Mouse (Mus musculus) forebrain, postnatal 0 days (tissue): ENCODE results near the gene Apod. TPM values are rescaled to one million over a fixed set of nuclear protein-coding genes. Genes with fewer than 3 reads are reported as not detected.

Experiments
- ATAC-seq: fragments of 200-750 bp; cut with Nextera tagmentation; 2 replicates; pipeline ENCODE4 v1.8.0; 2017; ENCODE audit warnings: mild to moderate bottlenecking, moderate library complexity
- DNase-seq: peaks from one replicate; pipeline ENCODE4 v3.0.0-alpha.2; 2015
- H3K27ac ChIP-seq: fragments of 300-500 bp; sonication (generic); 2 replicates; pipeline ENCODE4 v1.5.1; 2014; ENCODE audit warnings: low read depth, mild to moderate bottlenecking, antibody characterized with exemption, low read length, moderate library complexity, mixed read lengths
- H3K27me3 ChIP-seq: fragments of 300-500 bp; sonication (generic); 2 replicates; pipeline ENCODE4 v1.6.1; 2014; ENCODE audit warnings: mild to moderate bottlenecking, low read length, mixed read lengths; ENCODE audit not compliant: insufficient read depth
- H3K36me3 ChIP-seq: fragments of 300-500 bp; sonication (generic); 2 replicates; pipeline ENCODE4 v1.6.1; 2014; ENCODE audit warnings: mild to moderate bottlenecking, moderate library complexity; ENCODE audit not compliant: insufficient read depth
- H3K4me1 ChIP-seq: fragments of 300-500 bp; sonication (generic); 2 replicates; pipeline ENCODE4 v1.6.1; 2014; ENCODE audit warnings: antibody characterized with exemption; ENCODE audit not compliant: insufficient read depth
- H3K4me2 ChIP-seq: fragments of 300-500 bp; sonication (generic); 2 replicates; pipeline ENCODE4 v1.6.1; 2014; ENCODE audit warnings: low read depth, mild to moderate bottlenecking, moderate library complexity
- H3K4me3 ChIP-seq: fragments of 300-500 bp; sonication (generic); 2 replicates; pipeline ENCODE4 v1.5.1; 2014; ENCODE audit warnings: low read depth, low read length, mixed read lengths
- H3K9ac ChIP-seq: fragments of 300-500 bp; sonication (generic); 2 replicates; pipeline ENCODE4 v1.6.1; 2014; ENCODE audit warnings: mild to moderate bottlenecking
- H3K9me3 ChIP-seq: fragments of 300-500 bp; sonication (generic); 2 replicates; pipeline ENCODE4 v1.6.1; 2016; ENCODE audit warnings: low read length
- CTCF ChIP-seq: sonication (generic); IDR thresholded peaks from 2 replicates; pipeline ENCODE4 v1.5.1; 2016; ENCODE audit warnings: antibody characterized with exemption, control low read depth, low read depth
- WGBS: fragments of 180-500 bp; shearing (Covaris S2); extraction: QIAGEN DNeasy Blood & Tissue Kit; methylation state at CpG from one replicate; pipeline ENCODE4 v1.1.7; 2014; 5-methylcytosine and 5-hydroxymethylcytosine counted together
- microRNA-seq, 2 experiments: library from miRNA; unstranded; fragments of <30 nt; microRNA quantifications; one replicate each; pipeline ENCODE4; 2016
- polyA plus RNA-seq: library from polyadenylated mRNA; unstranded; fragments of >200 nt; fragmentation: Nextera tagmentation; extraction: Ambion mirVana; gene quantifications from 2 replicates; pipeline ENCODE4 v1.2.1, GENCODE M21; 2015
- total RNA-seq: library from RNA; depleted of rRNA; stranded (reverse); fragments of >200 nt; gene quantifications from 2 replicates; pipeline ENCODE4 v1.2.3, GENCODE M21; 2014; rRNA removed

Apod gene
- total and polyA plus RNA-seq, 2 experiments from 2014 or later: 81.9 to 179 TPM

DNA sequence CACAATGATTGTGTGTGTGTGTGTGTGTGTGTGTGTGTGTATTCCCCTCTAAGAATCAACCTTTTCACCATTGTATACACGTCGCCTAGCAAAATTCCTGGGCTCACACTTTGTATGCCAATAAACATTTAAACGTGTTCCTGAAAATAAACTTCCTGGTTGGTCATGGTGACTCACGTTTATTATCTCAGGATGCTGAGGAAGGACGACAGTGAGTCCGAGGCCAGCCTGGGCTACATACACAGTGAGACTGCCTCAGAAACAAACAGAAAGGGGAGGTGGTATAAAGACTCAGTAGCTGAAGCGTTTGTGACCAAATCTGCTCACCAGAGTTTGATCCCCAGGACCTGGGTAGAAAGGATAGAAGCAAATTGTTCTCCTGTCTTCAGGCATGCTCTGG is 67.2 kb downstream of the Apod start:
- Histone ChIP-seq H3K27ac (no peak overlapping the region), H3K4me1 (no peaks in the 10 kb centered on the region), H3K36me3 (no peaks in the 10 kb centered on the region), H3K27me3 (no peaks in the 10 kb centered on the region), H3K4me2 (no peak overlapping the region), H3K9me3 (no peaks in the 10 kb centered on the region), H3K4me3 (no peak overlapping the region), H3K9ac (no peak overlapping the region)
- no peak for DNase-seq
- no peak for TF ChIP-seq CTCF
- ATAC-seq: no peak
- WGBS: 78% methylated on average over 7 of the region's 7 CpGs

Small RNAs within 50 kb of the gene (microRNA-seq; reads per million reads assigned to microRNA genes)
- 0 reads per million in 2 experiments for gene Gm27415

Other genes starting within 250 kb of the Apod start
- gene Xxylt1, start 233.4 kb downstream of the Apod start, total RNA-seq: 17.4 and 24.3 TPM in 2 replicates
- 8.6 and 14.0 TPM in 2 replicates for gene Xxylt1, start 233.4 kb downstream of the Apod start, polyA plus RNA-seq
- gene Acap2, start 113.6 kb downstream of the Apod start, total RNA-seq: 24.5 and 33.6 TPM in 2 replicates
- 6.0 and 8.8 TPM in 2 replicates for gene Acap2, start 113.6 kb downstream of the Apod start, polyA plus RNA-seq
- 64.9 and 75.5 TPM in 2 replicates for gene Ppp1r2, start 39.5 kb downstream of the Apod start, total RNA-seq
- gene Ppp1r2, start 39.5 kb downstream of the Apod start, polyA plus RNA-seq: 84.9 and 101 TPM in 2 replicates
- 96.1 and 111 TPM in 2 replicates for gene Bdh1, start 107.5 kb upstream of the Apod start, total RNA-seq
- 137 and 160 TPM in 2 replicates for gene Bdh1, start 107.5 kb upstream of the Apod start, polyA plus RNA-seq